Comparison of ENCODE assay signal across 8 mouse cellular contexts in the genomic region with DNA sequence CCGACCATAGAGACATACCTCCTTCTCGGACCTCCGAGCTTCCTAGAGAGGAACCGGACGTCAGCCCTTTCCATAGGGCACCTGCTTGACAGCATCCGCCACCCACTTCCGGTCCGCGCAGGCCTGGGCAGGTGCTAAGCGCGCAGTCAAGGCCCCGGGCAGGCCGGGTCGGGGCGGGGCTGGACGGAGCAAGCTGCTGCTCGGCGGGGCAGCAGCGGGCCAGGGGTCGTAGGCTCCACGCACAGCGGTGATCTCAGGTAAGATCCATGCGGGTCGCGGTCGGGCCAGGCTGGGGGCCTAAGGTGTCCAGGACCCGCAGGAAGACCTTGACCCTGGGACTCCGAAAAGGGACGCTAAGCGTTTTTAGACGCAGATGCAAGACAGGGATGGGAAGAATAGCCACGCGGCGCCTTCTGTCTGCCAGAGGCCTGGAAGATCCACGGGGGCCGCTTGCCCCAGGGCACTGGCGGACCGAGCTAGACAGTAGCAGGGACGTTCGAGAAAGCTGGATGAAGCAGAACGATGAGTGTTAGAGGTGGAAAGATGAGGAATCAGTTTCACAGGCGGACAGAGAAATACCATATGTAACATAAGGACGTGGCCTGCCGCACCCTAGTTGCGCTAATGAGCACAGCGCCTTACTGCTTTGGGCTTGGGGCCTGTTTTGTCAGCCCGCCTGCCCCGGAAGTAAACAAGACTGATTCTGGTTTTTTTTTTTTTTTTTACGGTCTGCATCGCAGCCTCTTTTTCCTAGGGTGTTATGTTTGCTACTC. TPM values are rescaled to one million over a fixed set of nuclear protein-coding genes. Genes with fewer than 3 reads are reported as not detected.
DNase-seq lines count a peak whose midpoint lies in the region; ATAC-seq and TF ChIP-seq lines count a peak whose summit lies in the region.

Zscan25 (plus strand) TSS at position 130 of the 773 bp plus-strand sequence.

- peaks cover 29% of the 10 kb centered on the region for H3K36me3 ChIP-seq in heart, embryonic 12.5 days
- peaks cover 22% of the 10 kb centered on the region for H3K36me3 ChIP-seq in kidney, postnatal 0 days (ENCODE audit: insufficient read depth, low read length)
- peaks cover 23% of the 10 kb centered on the region for H3K36me3 ChIP-seq in liver, embryonic 11.5 days (ENCODE audit: control insufficient read depth, insufficient read depth, low read length)
- H3K36me3 ChIP-seq in stomach, embryonic 14.5 days (ENCODE audit: control insufficient read depth, insufficient read depth, low read length) = peaks cover 10% of the 10 kb centered on the region

- ATAC-seq in erythroid progenitor cell, adult 5-6 weeks (replicated peaks; ENCODE audit: low FRiP score, poor library complexity, severe bottlenecking) = peak; percentile 99
- ATAC-seq in heart, embryonic 12.5 days (ENCODE audit: insufficient number of reproducible peaks, low FRiP score) = peak; percentile 100
- ATAC-seq in kidney, postnatal 0 days (replicated peaks; ENCODE audit: low FRiP score, low read depth) = peak; percentile 100
- ATAC-seq in liver, embryonic 11.5 days (replicated peaks; ENCODE audit: low FRiP score) = peak; percentile 100
- ATAC-seq in stomach, embryonic 14.5 days (ENCODE audit: insufficient number of reproducible peaks, insufficient read depth, low FRiP score, low read depth) = peak; percentile 100

- H3K27ac ChIP-seq in heart, embryonic 12.5 days (ENCODE audit: poor library complexity, severe bottlenecking) = peak within 1 kb of the TSS; percentile 82
- H3K27ac ChIP-seq in kidney, postnatal 0 days = peak within 1 kb of the TSS; percentile 89
- H3K27ac ChIP-seq in liver, embryonic 11.5 days (ENCODE audit: low read depth, low read length) = peak within 1 kb of the TSS; percentile 91
- H3K27ac ChIP-seq in stomach, embryonic 14.5 days (ENCODE audit: low read length) = peak within 1 kb of the TSS; percentile 90

- peak; percentile 4; the same call in 1 of the 2 replicates for TF ChIP-seq CTCF in kidney, postnatal 0 days (IDR thresholded peaks at IDR 0.05; ENCODE audit: low read depth)

- peaks cover 10% of the 10 kb centered on the region; the same call in 1 of the 2 replicates for H3K4me1 ChIP-seq in heart, embryonic 12.5 days (replicated peaks)
- H3K4me1 ChIP-seq in kidney, postnatal 0 days (replicated peaks; ENCODE audit: insufficient read depth, low read length) = no peaks in the 10 kb centered on the region
- H3K4me1 ChIP-seq in liver, embryonic 11.5 days (replicated peaks; ENCODE audit: control insufficient read depth, insufficient read depth, low read length) = 0 out of 2 replicates have a peak, but pooled peaks cover 3% of the 10 kb centered on the region
- H3K4me1 ChIP-seq in stomach, embryonic 14.5 days (ENCODE audit: control insufficient read depth, insufficient read depth, low read length) = no peaks in the 10 kb centered on the region

- peak within 1 kb of the TSS; percentile 77 for H3K4me3 ChIP-seq in heart, embryonic 12.5 days
- peak within 1 kb of the TSS; percentile 65 for H3K4me3 ChIP-seq in kidney, postnatal 0 days (replicated peaks; ENCODE audit: low read depth, low read length)
- H3K4me3 ChIP-seq in liver, embryonic 11.5 days (ENCODE audit: low read depth, low read length) = peak within 1 kb of the TSS; percentile 88
- peak within 1 kb of the TSS; percentile 83 for H3K4me3 ChIP-seq in stomach, embryonic 14.5 days (ENCODE audit: low read depth, low read length)

- H3K9me3 ChIP-seq in heart, embryonic 12.5 days (replicated peaks) = no peaks in the 10 kb centered on the region
- H3K9me3 ChIP-seq in kidney, postnatal 0 days (replicated peaks; ENCODE audit: low read length) = no peaks in the 10 kb centered on the region
- no peaks in the 10 kb centered on the region for H3K9me3 ChIP-seq in liver, embryonic 11.5 days (ENCODE audit: control insufficient read depth, low read length)
- no peaks in the 10 kb centered on the region for H3K9me3 ChIP-seq in stomach, embryonic 14.5 days (ENCODE audit: control insufficient read depth, low read depth, low read length)

- DNase-seq in CD4-positive helper T cell, adult 2 months (ENCODE audit: low read depth, low spot score) = peak; percentile 90
- peak; percentile 80 for DNase-seq in brain, embryonic 18.5 days (ENCODE audit: low read depth, low spot score)
- DNase-seq in kidney, postnatal 0 days (ENCODE audit: low spot score) = peak; percentile 96
- DNase-seq in liver, embryonic 11.5 days (ENCODE audit: low spot score) = peak; percentile 92
- peak; percentile 87 for DNase-seq in naive thymus-derived CD4-positive, alpha-beta T cell, adult 2 months (ENCODE audit: low read depth)

- WGBS in heart, embryonic 12.5 days = under 1% methylated on average over 50 of the region's 50 CpGs
- WGBS in kidney, postnatal 0 days = under 1% methylated on average over 50 of the region's 50 CpGs
- WGBS in liver, embryonic 11.5 days = under 1% methylated on average over 50 of the region's 50 CpGs
- WGBS in stomach, embryonic 14.5 days = under 1% methylated on average over 50 of the region's 50 CpGs

- peak within 1 kb of the TSS; percentile 95 for H3K9ac ChIP-seq in heart, embryonic 12.5 days
- H3K9ac ChIP-seq in kidney, postnatal 0 days (ENCODE audit: low read depth, low read length) = peak within 1 kb of the TSS; percentile 86
- peak within 1 kb of the TSS; percentile 94 for H3K9ac ChIP-seq in liver, embryonic 11.5 days (ENCODE audit: low read depth, low read length)
- H3K9ac ChIP-seq in stomach, embryonic 14.5 days (replicated peaks; ENCODE audit: low read depth, low read length) = peak within 1 kb of the TSS; percentile 92

- peak within 1 kb of the TSS; percentile 96 for H3K4me2 ChIP-seq in heart, embryonic 12.5 days
- H3K4me2 ChIP-seq in kidney, postnatal 0 days (ENCODE audit: low read length) = peak within 1 kb of the TSS; percentile 70
- peak within 1 kb of the TSS; percentile 66 for H3K4me2 ChIP-seq in liver, embryonic 11.5 days
- H3K4me2 ChIP-seq in stomach, embryonic 14.5 days (replicated peaks; ENCODE audit: low read depth, low read length) = peak within 1 kb of the TSS; percentile 75

- H3K27me3 ChIP-seq in heart, embryonic 12.5 days (replicated peaks) = no peaks in the 10 kb centered on the region
- no peaks in the 10 kb centered on the region for H3K27me3 ChIP-seq in kidney, postnatal 0 days (ENCODE audit: insufficient read depth, low read length)
- H3K27me3 ChIP-seq in liver, embryonic 11.5 days (replicated peaks; ENCODE audit: control insufficient read depth, insufficient read depth, low read length) = no peaks in the 10 kb centered on the region
- H3K27me3 ChIP-seq in stomach, embryonic 14.5 days (ENCODE audit: control insufficient read depth, insufficient read depth, low read length) = no peaks in the 10 kb centered on the region

RNA-seq across cellular contexts. Expression of gene Zscan25, which starts in this region (rescaled TPM):
- 2.9 and 4.2 TPM in 2 replicates for total RNA-seq in erythroid progenitor cell, adult 5-6 weeks (2015; ENCODE audit: low replicate concordance)
- total RNA-seq in erythroid progenitor cell, adult 5-6 weeks (2017; ENCODE audit: low replicate concordance) = not detected in 2 replicates
- 0.37 and 0.49 TPM in 2 replicates for polyA plus RNA-seq in heart, embryonic 12.5 days (2016; fragmentation: Nextera tagmentation; extraction: Ambion mirVana)
- polyA plus RNA-seq in kidney, postnatal 0 days (2015; fragmentation: Nextera tagmentation; extraction: Ambion mirVana) = 0.26 and 0.57 TPM in 2 replicates
- polyA plus RNA-seq in liver, embryonic 11.5 days (2014; fragmentation: Nextera tagmentation; extraction: Ambion mirVana) = 0.48 TPM in 2 replicates
- polyA plus RNA-seq in stomach, embryonic 14.5 days (2014; fragmentation: Nextera tagmentation; extraction: Ambion mirVana) = 0.80 and 1.6 TPM in 2 replicates

Comparison
In these comparisons a context has a peak if more than half of its experiments do, and no peak if none do; other contexts are left out.
1. Peak in every context shown above with its lines: DNase-seq, ATAC-seq, H3K4me3 ChIP-seq and H3K27ac ChIP-seq.
2. Peak in ATAC-seq, H3K4me3 ChIP-seq, H3K27ac ChIP-seq, H3K9ac ChIP-seq and H3K4me2 ChIP-seq in heart, embryonic 12.5 days; RNA of the gene not detected or under 1 TPM.
3. Peak in DNase-seq, ATAC-seq, H3K4me3 ChIP-seq, H3K27ac ChIP-seq, H3K9ac ChIP-seq and H3K4me2 ChIP-seq in kidney, postnatal 0 days; RNA of the gene not detected or under 1 TPM.
4. Peak in DNase-seq, ATAC-seq, H3K4me3 ChIP-seq, H3K27ac ChIP-seq, H3K9ac ChIP-seq and H3K4me2 ChIP-seq in liver, embryonic 11.5 days; RNA of the gene not detected or under 1 TPM.